Mouse (Mus musculus): ENCODE measurements around the gene Zfp651.

Gene Zfp651

DNA sequence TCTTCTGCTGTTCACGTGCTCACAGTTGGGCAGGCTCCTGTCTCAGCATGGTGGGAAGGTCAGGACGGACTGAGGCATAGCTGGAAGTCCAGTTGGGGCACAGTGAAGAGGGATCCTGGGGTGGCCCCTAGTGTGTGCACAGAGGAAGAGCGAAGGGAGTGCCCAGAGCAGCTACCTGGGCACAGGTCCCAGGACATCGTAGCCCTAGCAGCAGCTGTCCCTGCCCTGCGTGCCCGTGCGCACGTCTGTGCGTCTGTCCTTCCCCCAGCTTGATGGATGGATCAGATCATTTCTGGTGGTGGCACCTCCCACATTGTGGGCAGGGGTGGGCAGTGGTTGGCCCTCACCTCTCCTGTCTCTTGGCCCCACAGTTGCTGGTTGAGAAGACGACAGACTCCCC, 3.1 kb downstream of the Zfp651 start:
- in situ Hi-C loops (cut with MboI; ENCODE audit: low sequenced_read_pairs), result no loop called here

DNA sequence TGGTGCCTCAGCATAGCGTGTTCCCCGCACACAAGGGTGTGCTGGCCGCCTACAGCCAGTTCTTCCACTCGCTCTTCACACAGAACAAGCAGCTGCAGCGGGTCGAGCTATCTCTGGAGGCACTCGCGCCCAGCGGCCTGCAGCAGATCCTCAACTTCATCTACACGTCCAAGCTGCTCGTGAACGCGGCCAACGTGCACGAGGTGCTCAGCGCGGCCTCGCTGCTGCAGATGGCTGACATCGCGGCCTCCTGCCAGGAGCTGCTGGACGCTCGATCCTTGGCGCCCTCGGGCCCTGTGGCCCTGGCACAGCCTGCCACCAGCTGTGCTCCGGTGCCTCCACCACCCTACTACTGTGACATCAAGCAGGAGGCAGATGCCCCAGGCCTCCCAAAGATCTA, 3.6 kb downstream of the Zfp651 start:
- in situ Hi-C loops (cut with MboI; ENCODE audit: low sequenced_read_pairs), result no loop called here

DNA sequence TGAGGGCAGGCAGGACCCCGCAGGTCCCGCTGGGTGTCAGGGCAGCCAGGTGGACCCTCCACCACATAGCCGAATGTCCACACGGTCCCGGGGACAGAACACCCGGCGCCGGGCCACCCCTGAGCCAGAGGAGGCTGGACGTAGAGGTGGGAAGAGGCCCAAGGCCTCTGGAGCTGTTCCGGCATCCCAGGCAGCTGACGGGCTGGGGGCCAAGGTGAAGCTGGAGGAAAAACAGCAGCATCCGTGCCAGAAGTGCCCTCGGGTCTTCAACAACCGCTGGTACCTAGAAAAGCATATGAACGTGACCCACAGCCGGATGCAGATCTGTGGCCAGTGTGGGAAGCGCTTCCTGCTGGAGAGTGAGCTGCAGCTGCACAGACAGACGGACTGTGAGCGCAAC, 4.6 kb downstream of the Zfp651 start:
- in situ Hi-C loops (cut with MboI; ENCODE audit: low sequenced_read_pairs), result no loop called here

DNA sequence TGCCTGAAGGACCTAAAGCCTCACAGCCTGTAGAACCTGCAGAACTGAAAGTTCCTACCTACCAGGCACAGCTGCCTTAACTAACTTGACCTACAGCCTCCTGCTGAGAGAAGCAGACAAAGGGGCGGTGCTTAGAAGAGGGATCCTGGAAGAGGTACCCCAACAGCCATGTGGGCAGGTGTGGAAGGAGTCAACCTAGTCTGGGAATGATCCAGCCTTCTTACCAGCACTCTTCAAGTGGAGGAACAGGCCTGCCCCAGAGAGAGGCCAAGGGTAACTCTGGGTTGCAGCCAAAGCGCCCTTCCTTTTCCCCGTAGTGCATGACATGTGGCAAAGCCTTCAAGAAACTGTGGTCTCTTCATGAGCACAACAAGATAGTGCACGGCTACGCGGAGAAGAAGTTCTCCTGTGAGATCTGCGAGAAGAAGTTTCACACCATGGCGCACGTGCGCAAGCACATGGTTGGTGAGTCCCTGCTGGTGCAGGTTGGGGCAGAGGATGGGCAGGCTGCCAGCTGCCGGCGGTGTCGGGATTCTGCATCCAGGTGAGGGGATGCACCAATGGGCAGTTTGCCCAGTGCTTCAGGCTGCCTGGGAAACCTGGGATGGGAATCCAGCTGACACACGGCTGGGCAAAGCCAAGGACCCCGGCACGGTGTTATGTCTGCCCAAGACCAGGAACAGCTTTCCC, 6.2 kb downstream of the Zfp651 start:
- in situ Hi-C loops (cut with MboI; ENCODE audit: low sequenced_read_pairs), result no loop called here

DNA sequence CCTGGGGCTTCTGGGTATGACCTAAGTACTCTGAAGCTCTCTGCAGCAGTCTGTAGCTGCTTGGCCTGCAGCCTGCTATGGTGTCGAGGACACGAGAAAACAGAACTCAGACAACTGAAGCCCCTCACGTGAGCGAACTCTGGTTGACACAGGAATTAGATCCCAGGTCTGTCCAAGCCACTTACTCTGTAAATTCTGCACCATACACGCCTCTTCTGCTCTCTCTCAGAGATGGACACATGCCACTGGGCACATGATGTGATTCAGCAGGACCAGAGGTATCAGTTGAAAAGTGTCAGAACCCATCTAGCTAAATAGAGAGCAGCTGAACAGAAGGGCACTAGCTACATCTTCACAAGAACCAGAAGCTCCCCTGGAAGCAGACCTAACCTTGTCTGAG, 13.3 kb downstream of the Zfp651 start:
- in situ Hi-C loops (cut with MboI; ENCODE audit: low sequenced_read_pairs), result no loop called here

DNA sequence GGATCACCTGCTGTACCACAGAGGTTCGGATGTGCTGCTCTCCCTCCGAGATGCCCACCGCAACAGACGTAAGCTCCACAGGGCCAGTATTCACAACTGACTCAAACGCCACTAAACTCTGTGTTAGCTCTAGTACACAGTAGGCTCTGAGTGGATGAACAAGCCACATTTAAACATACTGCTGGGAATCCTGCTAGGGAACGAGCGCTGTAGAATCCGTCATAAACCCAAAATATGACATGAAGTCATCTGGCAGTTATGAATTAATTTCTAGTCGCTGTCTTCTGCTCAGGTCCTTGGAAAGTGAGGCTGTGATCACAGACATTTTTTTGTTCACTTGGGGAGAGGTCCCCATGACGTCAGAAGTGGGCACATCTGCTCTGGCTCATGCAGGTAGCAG, 16.8 kb downstream of the Zfp651 start:
- in situ Hi-C loops (cut with MboI; ENCODE audit: low sequenced_read_pairs), result no loop called here

GRCm38 (mm10) chr9:121776511-121776910, 17.4 kb downstream of the Zfp651 start:
- in situ Hi-C loops (cut with MboI; ENCODE audit: low sequenced_read_pairs), result no loop called here

- in situ Hi-C loops (cut with MboI; ENCODE audit: low sequenced_read_pairs), result no loop called here
Observed at GRCm38 (mm10) chr9:121777484-121778065, 18.4 kb downstream of the Zfp651 start, which contains the start of gene Klhl40. Klhl40 (plus strand) TSS chr9:121777607.

DNA sequence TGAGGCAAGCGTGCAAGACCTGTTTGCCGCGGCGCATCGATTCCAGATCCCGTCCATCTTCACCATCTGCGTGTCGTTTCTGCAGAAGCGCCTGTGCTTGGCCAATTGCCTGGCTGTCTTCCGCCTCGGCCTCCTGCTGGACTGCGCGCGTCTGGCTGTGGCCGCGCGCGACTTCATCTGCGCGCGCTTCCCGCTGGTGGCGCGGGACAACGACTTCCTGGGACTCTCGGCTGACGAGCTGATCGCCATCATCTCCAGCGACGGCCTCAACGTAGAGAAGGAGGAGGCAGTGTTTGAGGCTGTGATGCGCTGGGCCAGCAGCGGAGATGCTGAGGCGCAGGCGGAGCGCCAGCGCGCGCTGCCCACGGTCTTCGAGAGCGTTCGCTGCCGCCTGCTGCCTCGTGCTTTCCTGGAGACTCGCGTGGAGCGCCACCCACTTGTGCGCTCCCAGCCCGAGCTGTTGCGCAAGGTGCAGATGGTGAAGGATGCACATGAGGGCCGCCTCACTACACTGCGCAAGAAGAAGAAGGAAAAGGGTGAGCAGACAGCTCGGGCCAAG, 19.0 kb downstream of the Zfp651 start:
- in situ Hi-C loops (cut with MboI; ENCODE audit: low sequenced_read_pairs), result no loop called here

DNA sequence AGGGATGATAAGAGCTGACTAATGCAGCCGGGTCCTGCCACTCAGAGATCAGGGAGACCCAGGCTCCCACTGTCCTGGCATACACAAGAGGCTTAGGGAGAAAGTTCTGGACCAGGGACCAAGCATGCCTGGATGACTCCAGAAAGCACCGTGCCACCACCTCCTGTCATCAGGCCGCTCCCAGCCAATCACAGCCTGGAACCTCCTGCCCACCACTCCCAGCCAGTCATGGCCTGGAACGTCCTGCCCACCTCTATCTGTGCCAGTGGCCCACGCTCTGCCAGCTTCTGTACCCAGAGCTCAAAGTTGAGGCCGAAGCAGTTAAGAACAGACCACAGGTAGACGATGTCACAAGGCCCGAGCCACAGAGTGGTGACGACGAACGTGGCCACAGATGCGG, 25.7 kb downstream of the Zfp651 start:
- in situ Hi-C loops (cut with MboI; ENCODE audit: low sequenced_read_pairs), result no loop called here

- in situ Hi-C loops (cut with MboI; ENCODE audit: low sequenced_read_pairs), result no loop called here
Observed at GRCm38 (mm10) chr9:121785261-121785660, 26.1 kb downstream of the Zfp651 start.

DNA sequence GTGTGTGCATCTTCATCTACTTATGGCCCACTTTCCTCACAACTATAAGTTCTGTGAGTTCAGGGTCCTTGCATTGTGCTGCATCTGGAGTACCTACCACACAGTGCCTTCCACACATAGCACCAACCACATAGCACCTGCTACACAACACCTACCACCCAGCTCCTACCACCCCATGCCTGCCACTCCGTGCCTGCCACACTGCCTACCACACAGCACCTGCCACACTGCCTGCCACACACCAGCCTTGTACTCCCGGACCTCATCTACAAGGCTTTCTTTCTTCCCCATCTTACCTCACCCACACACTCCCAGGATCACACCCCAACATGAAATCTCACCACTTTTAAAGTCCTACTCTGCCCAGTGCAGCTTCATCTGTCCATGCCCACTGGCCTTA, 27.2 kb downstream of the Zfp651 start:
- in situ Hi-C loops (cut with MboI; ENCODE audit: low sequenced_read_pairs), result no loop called here

GRCm38 (mm10) chr9:121791206-121791605, 32.1 kb downstream of the Zfp651 start:
- in situ Hi-C loops (cut with MboI; ENCODE audit: low sequenced_read_pairs), result no loop called here

DNA sequence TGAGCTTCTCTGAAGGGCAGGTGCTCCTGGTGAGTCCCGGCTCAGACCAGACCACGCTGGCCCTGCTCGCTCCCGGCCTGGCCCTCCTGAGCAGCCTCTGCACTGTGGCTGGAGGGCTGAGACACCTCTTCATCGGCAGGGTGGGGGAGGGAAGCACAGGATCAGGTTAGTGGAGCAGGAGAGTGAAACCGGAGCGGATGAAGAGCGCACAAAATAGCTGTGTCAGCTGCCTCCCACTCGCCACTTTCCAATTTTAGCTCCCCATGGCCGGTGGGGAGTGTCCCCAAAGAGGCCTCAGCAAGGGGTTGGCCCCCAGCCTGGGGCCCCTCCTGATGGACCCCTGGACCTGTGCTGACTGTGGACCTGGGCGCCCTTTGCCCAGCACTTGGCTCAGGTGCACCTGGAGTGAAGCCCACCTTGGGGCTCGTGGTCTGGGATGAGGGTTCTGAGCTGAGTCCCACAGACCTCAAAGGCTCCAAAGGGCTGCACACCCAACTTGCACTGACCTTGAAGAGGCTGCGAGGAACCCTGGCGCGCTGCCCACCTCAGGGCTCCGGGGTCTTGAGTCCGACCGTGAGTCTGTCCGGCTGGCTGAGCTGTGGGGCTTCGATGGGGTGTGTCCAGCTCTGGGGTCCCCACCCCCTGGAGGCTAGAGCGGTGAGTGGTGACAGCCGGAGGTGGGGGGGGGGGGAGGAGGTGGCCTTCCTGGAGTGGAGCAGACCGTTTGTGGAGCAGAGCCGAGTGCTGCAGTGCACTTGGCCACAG, 32.8 kb downstream of the Zfp651 start, which contains the start of gene Hhatl:
TSS of gene Hhatl (minus strand) at position 751 of the 765 bp plus-strand sequence.
- in situ Hi-C loops (cut with MboI; ENCODE audit: low sequenced_read_pairs), result no loop called here

GRCm38 (mm10) chr9:121794972-121795539, 35.9 kb downstream of the Zfp651 start:
- in situ Hi-C loops (cut with MboI; ENCODE audit: low sequenced_read_pairs), result no loop called here

DNA sequence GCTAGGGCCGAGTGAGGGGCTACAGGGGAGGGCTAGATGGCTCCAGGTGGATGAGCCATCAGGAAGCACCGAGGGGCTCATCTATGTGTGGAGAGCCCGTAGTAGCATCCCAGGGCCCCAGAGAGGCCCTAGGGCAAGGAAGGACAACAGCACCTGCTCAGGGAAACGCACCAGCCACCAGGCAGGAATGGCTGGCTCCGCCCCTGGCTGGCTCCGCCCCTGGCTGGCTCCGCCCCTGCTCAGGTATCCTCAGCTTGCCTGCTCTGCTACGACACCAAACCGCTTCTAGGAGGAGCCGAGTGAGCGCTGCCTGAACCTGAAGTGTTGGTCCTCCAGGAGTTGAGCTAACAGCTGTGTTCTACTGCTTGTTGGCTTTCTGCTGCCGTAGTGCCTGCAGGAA, 38.6 kb downstream of the Zfp651 start:
- in situ Hi-C loops (cut with MboI; ENCODE audit: low sequenced_read_pairs), result no loop called here

- in situ Hi-C loops (cut with MboI; ENCODE audit: low sequenced_read_pairs), result no loop called here
Observed at GRCm38 (mm10) chr9:121798887-121799520, 39.9 kb downstream of the Zfp651 start.

DNA sequence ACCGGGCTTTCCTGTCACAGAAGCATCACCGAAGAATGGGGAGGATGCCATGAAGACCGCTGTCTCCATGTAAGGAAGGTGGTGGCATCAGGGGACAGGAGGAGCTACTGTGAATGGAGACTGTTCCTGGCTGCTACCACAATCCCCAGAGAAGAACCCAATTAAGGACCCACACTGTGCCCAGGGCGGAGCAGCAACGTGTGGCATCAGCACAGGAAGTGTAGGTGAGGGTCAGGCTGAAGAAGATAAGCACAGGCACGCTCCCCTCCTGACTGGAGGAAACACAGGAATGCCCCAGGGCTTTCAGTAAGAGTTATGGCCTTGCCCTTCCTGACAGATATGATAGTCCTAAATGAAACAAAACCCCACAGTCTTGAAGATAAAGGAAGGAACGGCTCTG, 43.6 kb downstream of the Zfp651 start:
- in situ Hi-C loops (cut with MboI; ENCODE audit: low sequenced_read_pairs), result no loop called here

DNA sequence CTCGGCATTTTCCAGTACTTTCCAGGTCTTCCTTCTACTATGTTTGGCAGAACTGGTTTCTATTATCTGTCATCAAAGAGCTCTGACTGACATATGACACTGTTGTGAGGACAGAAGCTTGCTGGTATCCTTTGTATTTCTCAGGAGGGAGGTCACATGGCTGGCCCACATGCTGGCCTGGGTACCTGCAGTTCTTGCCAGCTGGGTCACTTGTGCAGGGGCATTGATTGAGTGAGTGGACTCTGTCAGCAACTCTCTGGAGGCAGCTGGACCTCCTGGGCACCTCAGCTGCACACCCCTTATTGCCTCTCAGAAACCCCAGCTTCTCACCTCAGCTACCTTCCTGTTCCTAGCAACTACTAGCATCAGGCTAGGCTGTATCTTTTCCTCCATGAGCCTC, 48.4 kb downstream of the Zfp651 start:
- in situ Hi-C loops (cut with MboI; ENCODE audit: low sequenced_read_pairs), result no loop called here

DNA sequence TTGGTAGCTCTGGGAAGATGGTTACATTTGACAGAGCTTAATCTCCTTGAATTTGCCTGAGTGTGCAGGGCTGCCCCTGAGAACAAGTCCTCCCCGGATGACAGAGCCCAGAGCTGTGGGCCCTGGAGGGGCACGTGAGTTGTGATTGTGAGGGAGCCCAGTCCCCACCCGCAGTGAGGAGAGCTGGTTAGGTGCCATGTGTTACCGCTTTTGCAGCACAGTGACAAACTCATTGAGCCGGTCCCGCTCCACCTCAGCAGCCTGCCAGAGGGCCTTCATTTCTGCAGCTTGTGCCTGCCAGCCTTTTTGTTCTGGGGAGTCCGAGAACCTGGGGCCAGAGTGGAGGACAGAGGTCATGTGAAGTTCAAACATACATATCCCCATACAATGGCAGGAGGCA, 48.8 kb downstream of the Zfp651 start:
- in situ Hi-C loops (cut with MboI; ENCODE audit: low sequenced_read_pairs), result no loop called here

DNA sequence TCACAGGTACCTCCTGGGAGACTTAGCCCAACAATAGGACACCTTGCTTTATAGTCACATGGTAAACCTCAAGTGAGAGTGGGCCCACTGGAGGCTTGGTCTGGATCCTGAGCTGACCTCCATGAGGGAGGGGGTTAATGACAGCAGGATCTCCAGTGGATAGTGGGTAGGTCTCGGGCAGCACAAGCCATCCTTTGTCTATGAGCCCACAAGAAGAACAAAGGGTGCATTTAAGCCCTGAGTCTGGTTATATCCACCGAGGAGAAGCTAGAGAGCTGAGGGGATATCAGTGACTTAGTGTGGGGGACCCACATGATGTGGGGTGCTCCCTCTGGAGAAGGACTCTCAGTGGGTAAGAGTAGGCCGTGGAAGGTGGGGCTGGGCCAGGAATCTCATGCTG, 49.4 kb downstream of the Zfp651 start:
- in situ Hi-C loops (cut with MboI; ENCODE audit: low sequenced_read_pairs), result no loop called here

Measured in CH12F3 (cell line).